Mouse (Mus musculus) adrenal gland, postnatal 4 days (tissue): Measurements from ENCODE around the gene Tceal8. TPM values are rescaled to one million over a fixed set of nuclear protein-coding genes. Genes with fewer than 3 reads are reported as not detected.

Source experiments
- DNase-seq, 2 experiments: peaks; one replicate each; pipeline ENCODE4 v3.0.0; 2021 to 2022; ENCODE audit warnings: low spot score in 2 of 2, mixed read lengths in 2 of 2
- microRNA-seq: library from miRNA; unstranded; fragments of <30 nt; microRNA quantifications from one replicate; pipeline ENCODE4 v1.2.0, GENCODE M21; 2021
- total RNA-seq, 2 experiments: library from RNA; stranded (reverse); gene quantifications; 2 replicates each; pipeline ENCODE4 v1.2.3; 2021

Tceal8 gene
- total RNA-seq, 2 experiments from 2014 or later = 66.7 to 82.4 TPM

GRCm38 (mm10) chrX:136135559-136135958, 36.6 kb downstream of the Tceal8 start:
- no peak for DNase-seq

GRCm38 (mm10) chrX:136127744-136128064, 44.4 kb downstream of the Tceal8 start:
- no peak for DNase-seq

- no peak for DNase-seq
Measured at GRCm38 (mm10) chrX:136127038-136127743, 45.0 kb downstream of the Tceal8 start.

Small RNA genes within 50 kb of the gene (microRNA-seq; reads per million reads assigned to microRNA genes)
- gene Mir6383 = not detected

Other genes starting within 250 kb of the Tceal8 start
- 10 to 100 TPM; 40.8 to 44.8 TPM for gene Arxes2, start 178.5 kb downstream of the Tceal8 start, total RNA-seq
- gene Arxes1, start 139.0 kb downstream of the Tceal8 start, total RNA-seq = 10 to 100 TPM; 17.9 to 25.6 TPM
- gene Bex2, start 104.1 kb downstream of the Tceal8 start, total RNA-seq = 10 to 100 TPM; 71.6 to 73.9 TPM
- gene Nxf3, start 87.1 kb downstream of the Tceal8 start, total RNA-seq = under 1 TPM in 1 of 2 experiments, not detected in 1; 0.20 TPM
- 10 to 100 TPM; 24.0 to 27.6 TPM for gene Bex4, start 33.3 kb downstream of the Tceal8 start, total RNA-seq
- 1 to 10 TPM; 6.8 to 7.7 TPM for gene Tceal5, start 31.5 kb upstream of the Tceal8 start, total RNA-seq
- 10 to 100 TPM in 1 of 2 experiments, 1 to 10 TPM in 1; 7.6 to 42.3 TPM for gene Tceal7, start 42.4 kb upstream of the Tceal8 start, total RNA-seq
- gene Bex1, start 43.2 kb upstream of the Tceal8 start, total RNA-seq = 10 to 100 TPM; 37.1 to 39.0 TPM
- gene Tceal9, start 72.7 kb upstream of the Tceal8 start, total RNA-seq = 100 to 1,000 TPM; 489 to 570 TPM
- 100 to 1,000 TPM; 287 to 301 TPM for gene Bex3, start 97.9 kb upstream of the Tceal8 start, total RNA-seq